Mouse (Mus musculus) embryonic facial prominence, embryonic 12.5 days (tissue): ENCODE results near the gene Lmtk2. TPM values are rescaled to one million over a fixed set of nuclear protein-coding genes. Genes with fewer than 3 reads are reported as not detected.
A peak's percentile ranks its signal among the peaks of the same experiment; 100 is the strongest.

Experiments used
- ATAC-seq: fragments of 200-750 bp; cut with Nextera tagmentation; 2 replicates; pipeline ENCODE4 v1.8.0; 2017; ENCODE audit not compliant: insufficient number of reproducible peaks, insufficient read depth, low FRiP score, low TSS enrichment
- H3K27ac ChIP-seq: fragments of 300-500 bp; sonication (generic); 2 replicates; pipeline ENCODE4 v1.5.1; 2016; ENCODE audit warnings: mild to moderate bottlenecking
- H3K27me3 ChIP-seq: fragments of 300-500 bp; sonication (generic); 2 replicates; pipeline ENCODE4 v1.6.1; 2016; ENCODE audit warnings: mild to moderate bottlenecking, moderate library complexity
- H3K36me3 ChIP-seq: fragments of 300-500 bp; sonication (generic); 2 replicates; pipeline ENCODE4 v1.6.1; 2016; ENCODE audit warnings: mild to moderate bottlenecking
- H3K4me1 ChIP-seq: fragments of 300-500 bp; sonication (generic); 2 replicates; pipeline ENCODE4 v1.6.1; 2016
- H3K4me2 ChIP-seq: fragments of 300-500 bp; sonication (generic); replicated peaks from 2 replicates; pipeline ENCODE4 v1.6.1; 2016; ENCODE audit warnings: mild to moderate bottlenecking, moderate library complexity
- H3K4me3 ChIP-seq: fragments of 300-500 bp; sonication (generic); 2 replicates; pipeline ENCODE4 v1.5.1; 2016; ENCODE audit warnings: mild to moderate bottlenecking
- H3K9ac ChIP-seq: fragments of 300-500 bp; sonication (generic); 2 replicates; pipeline ENCODE4 v1.6.1; 2016; ENCODE audit warnings: mild to moderate bottlenecking, moderate library complexity
- H3K9me3 ChIP-seq: fragments of 300-500 bp; sonication (generic); 2 replicates; pipeline ENCODE4 v1.6.1; 2016; ENCODE audit warnings: mild to moderate bottlenecking, moderate library complexity
- WGBS: fragments of 180-500 bp; shearing (Covaris S2); methylation state at CpG from one replicate; pipeline ENCODE4 v1.1.7; 2016; 5-methylcytosine and 5-hydroxymethylcytosine counted together
- polyA plus RNA-seq: library from polyadenylated mRNA; unstranded; fragments of >200 nt; fragmentation: Nextera tagmentation; extraction: Ambion mirVana; gene quantifications from 2 replicates; pipeline ENCODE4 v1.2.1, GENCODE M21; 2016

The Lmtk2 gene
- polyA plus RNA-seq, 1 experiment from 2014 or later = 5.6 TPM

DNA sequence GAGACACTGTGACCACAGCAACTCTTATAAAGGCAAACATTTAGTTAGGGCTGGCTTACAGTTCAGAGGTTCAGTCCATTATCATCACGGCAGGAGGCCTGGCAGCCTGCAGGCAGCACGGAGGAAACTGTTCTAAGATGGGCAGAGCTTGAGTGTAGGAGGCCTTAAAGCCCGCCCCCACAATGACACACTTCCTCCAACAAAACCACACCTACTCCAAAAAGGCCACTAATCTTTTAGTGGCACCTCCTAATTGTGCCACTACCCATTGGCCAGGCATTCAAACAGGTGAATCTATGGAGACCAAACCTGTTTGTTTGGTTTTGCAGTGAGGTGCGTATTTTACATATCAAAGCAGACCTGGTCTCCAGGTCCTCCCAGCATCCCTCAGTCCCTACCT lies 16.0 kb upstream of the Lmtk2 start:
- Histone ChIP-seq H3K9ac (no peak overlapping the region), H3K36me3 (no peaks in the 10 kb centered on the region), H3K27ac (no peak overlapping the region), H3K4me1 (no peaks in the 10 kb centered on the region), H3K9me3 (no peaks in the 10 kb centered on the region), H3K27me3 (no peaks in the 10 kb centered on the region), H3K4me2 (no peak overlapping the region), H3K4me3 (no peak overlapping the region)
- WGBS = 64% methylated on average over 4 of the region's 4 CpGs
- no peak for ATAC-seq

GRCm38 (mm10) chr5:144085696-144086095 lies 14.5 kb upstream of the Lmtk2 start:
- ATAC-seq = no peak
- Histone ChIP-seq H3K27ac (no peak overlapping the region), H3K27me3 (no peaks in the 10 kb centered on the region), H3K4me2 (no peak overlapping the region), H3K9me3 (no peaks in the 10 kb centered on the region), H3K4me1 (no peaks in the 10 kb centered on the region), H3K9ac (no peak overlapping the region), H3K36me3 (no peaks in the 10 kb centered on the region), H3K4me3 (no peak overlapping the region)
- 77% methylated on average over 6 of the region's 6 CpGs for WGBS

DNA sequence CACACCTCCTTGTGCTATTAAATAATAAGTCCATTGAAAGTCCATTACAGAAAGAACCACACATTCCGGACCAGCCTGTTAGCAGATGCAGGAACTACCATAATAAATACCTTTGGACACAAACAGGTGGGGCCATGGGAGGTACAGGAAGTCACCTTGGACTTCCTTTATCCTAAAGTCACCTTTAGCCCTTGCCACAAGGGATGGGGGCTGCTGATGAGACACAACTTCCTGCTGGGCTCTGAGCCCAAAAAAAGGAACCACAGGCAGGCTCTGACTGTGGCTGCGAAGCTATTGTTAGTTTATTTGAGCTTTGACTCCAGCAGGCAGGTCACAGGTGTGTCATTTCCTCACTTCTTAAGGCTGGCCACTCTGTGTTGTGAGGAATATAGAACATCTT lies 13.7 kb upstream of the Lmtk2 start:
- H3K9me3 ChIP-seq = no peaks in the 10 kb centered on the region
- no peaks in the 10 kb centered on the region for H3K36me3 ChIP-seq
- no peak for ATAC-seq
- no peaks in the 10 kb centered on the region for H3K27me3 ChIP-seq
- H3K4me2 ChIP-seq = no peak overlapping the region
- WGBS = 61% methylated on average over 2 of the region's 2 CpGs
- H3K4me1 ChIP-seq = no peaks in the 10 kb centered on the region
- no peak overlapping the region for H3K27ac ChIP-seq
- H3K9ac ChIP-seq = no peak overlapping the region
- H3K4me3 ChIP-seq = no peak overlapping the region

DNA sequence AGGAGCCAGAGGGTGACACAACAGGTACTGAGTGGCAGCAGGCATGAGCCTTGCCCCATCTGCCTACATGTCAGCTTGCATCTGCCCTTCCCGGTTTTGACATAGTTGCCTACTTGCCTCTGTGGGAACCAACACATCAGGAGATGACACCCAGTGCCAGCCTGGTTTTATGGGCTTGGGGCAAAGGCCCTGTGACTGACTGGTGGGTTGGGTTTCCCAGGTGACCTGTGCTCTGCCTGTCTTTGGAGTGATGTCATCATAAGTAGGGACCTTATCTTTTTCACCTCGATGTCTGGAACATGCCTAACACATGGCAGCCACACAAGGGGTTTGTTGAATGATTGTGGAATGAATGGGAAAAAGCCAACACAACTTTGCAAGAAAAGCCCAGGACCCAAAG lies 11.9 kb upstream of the Lmtk2 start:
- H3K36me3 ChIP-seq = no peaks in the 10 kb centered on the region
- no peak overlapping the region for H3K9ac ChIP-seq
- no peaks in the 10 kb centered on the region for H3K9me3 ChIP-seq
- H3K27ac ChIP-seq = no peak overlapping the region
- no peak overlapping the region for H3K4me2 ChIP-seq
- H3K27me3 ChIP-seq = no peaks in the 10 kb centered on the region
- H3K4me3 ChIP-seq = no peak overlapping the region
- 92% methylated on average over 2 of the region's 2 CpGs for WGBS
- ATAC-seq = no peak
- H3K4me1 ChIP-seq = no peaks in the 10 kb centered on the region

DNA sequence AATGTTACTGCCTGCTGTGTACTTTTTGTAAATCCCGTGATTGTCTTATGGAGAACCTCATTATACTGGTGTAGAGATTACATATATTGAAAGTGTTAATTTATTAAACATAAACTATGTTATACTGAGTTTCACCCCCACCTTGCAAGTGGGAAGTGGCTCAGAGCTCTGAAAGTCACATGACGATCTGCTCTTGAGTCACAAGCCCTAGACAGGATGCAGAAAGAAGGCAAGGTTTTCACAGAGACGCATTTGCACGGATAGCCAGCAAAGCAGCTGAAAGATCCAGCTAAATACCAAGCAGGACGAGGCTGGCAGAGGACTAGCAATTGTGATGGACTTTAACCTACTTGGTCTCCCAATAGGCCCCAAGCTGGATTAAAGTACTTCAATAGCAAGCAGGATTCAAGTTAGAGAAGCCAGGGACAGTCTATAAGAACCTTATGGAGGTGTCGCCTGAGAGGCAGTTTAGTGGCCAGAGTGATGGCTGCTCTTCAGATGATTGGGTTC lies 4.7 kb upstream of the Lmtk2 start:
- H3K9me3 ChIP-seq = no peaks in the 10 kb centered on the region
- H3K4me1 ChIP-seq = no peaks in the 10 kb centered on the region
- H3K36me3 ChIP-seq = no peaks in the 10 kb centered on the region
- no peak overlapping the region for H3K27ac ChIP-seq
- 81% methylated on average over 6 of the region's 6 CpGs for WGBS
- no peak overlapping the region for H3K4me2 ChIP-seq
- no peak overlapping the region for H3K9ac ChIP-seq
- H3K27me3 ChIP-seq = no peaks in the 10 kb centered on the region
- H3K4me3 ChIP-seq = no peak overlapping the region
- ATAC-seq = no peak

- Histone ChIP-seq H3K4me1 (peaks cover 4% of the 10 kb centered on the region; the same call in 1 of the 2 replicates), H3K4me3 (no peak overlapping the region), H3K36me3 (no peaks in the 10 kb centered on the region), H3K9ac (no peak overlapping the region), H3K27ac (no peak overlapping the region), H3K4me2 (no peak overlapping the region), H3K27me3 (no peaks in the 10 kb centered on the region), H3K9me3 (no peaks in the 10 kb centered on the region)
- 50% methylated on average over 16 of the region's 16 CpGs for WGBS
- ATAC-seq = no peak
Observed at GRCm38 (mm10) chr5:144097902-144098639, 2.2 kb upstream of the Lmtk2 start.

DNA sequence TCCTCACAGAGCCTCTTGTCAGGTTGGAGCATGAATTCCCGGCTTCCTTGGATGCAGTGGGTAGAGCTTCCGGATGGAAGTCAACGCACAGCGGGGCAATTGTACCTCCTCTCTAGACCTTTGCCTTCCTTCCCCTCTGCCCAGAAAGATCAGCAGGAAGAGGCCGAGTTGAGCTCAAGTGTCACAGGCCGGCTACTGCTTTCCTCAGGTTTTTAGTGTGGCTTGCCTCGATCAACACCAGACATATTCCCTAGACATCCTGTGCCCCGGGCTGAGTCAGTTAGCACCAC lies 1.7 kb upstream of the Lmtk2 start:
- no peak overlapping the region for H3K9ac ChIP-seq
- WGBS = 12% methylated on average over 8 of the region's 8 CpGs
- no peak for ATAC-seq
- no peak overlapping the region for H3K4me3 ChIP-seq
- H3K27ac ChIP-seq = no peak overlapping the region
- no peak overlapping the region for H3K4me2 ChIP-seq
- no peaks in the 10 kb centered on the region for H3K9me3 ChIP-seq
- no peaks in the 10 kb centered on the region for H3K27me3 ChIP-seq
- H3K36me3 ChIP-seq = no peaks in the 10 kb centered on the region
- H3K4me1 ChIP-seq = peaks cover 4% of the 10 kb centered on the region; the same call in 1 of the 2 replicates

DNA sequence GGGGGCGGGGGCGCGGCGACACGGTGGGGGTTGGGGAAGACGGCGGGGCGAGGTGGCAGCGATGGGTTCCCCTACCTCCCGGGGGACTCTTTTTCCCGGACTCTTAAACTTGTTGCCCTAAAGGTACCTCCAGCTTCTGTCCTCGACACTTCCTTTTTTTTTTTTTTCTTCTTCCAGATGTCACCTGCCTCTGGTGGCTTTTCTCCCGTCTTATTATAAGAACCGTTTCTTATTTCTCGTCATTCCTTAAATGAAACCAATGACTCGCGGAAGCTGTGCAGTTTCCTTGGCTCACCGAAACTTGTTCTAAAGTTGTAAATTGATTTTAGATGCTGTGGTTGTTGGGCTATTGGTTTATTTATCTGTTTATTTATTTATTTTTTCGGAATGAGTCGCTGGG lies 712 bp downstream of the Lmtk2 start:
- Histone ChIP-seq H3K36me3 (no peaks in the 10 kb centered on the region), H3K27ac (no peak overlapping the region), H3K4me3 (peak overlapping the region; percentile 99), H3K27me3 (no peaks in the 10 kb centered on the region), H3K9ac (peak overlapping the region; percentile 90), H3K4me1 (peaks cover 4% of the 10 kb centered on the region; the same call in 1 of the 2 replicates), H3K4me2 (peak overlapping the region; percentile 79), H3K9me3 (no peaks in the 10 kb centered on the region)
- no peak for ATAC-seq
- 1% methylated on average over 19 of the region's 20 CpGs for WGBS

DNA sequence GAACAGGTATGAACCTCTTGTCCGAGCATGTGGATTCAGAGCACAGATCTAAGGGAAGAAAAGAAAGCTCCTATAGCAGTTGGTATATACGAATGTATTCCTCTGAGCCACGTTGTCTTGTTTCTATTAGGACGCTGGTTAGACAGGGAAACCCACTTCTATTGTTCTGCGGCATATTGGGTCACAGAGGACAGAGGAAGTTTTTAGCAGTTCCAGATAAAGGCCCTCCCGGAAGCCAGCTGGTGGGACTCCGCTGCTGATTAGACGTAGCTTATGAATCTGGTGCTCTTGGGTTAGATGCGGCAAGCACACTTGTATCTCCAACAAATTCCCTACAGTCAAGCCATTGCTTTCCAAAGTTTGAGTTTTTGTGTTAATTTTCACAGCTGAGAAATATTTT lies 4.8 kb downstream of the Lmtk2 start:
- peaks cover 4% of the 10 kb centered on the region; the same call in 1 of the 2 replicates for H3K4me1 ChIP-seq
- WGBS = 74% methylated on average over 9 of the region's 9 CpGs
- H3K27me3 ChIP-seq = no peaks in the 10 kb centered on the region
- no peak overlapping the region for H3K4me3 ChIP-seq
- H3K9me3 ChIP-seq = no peaks in the 10 kb centered on the region
- H3K27ac ChIP-seq = no peak overlapping the region
- no peak overlapping the region for H3K4me2 ChIP-seq
- ATAC-seq = no peak
- H3K9ac ChIP-seq = no peak overlapping the region
- H3K36me3 ChIP-seq = no peaks in the 10 kb centered on the region

DNA sequence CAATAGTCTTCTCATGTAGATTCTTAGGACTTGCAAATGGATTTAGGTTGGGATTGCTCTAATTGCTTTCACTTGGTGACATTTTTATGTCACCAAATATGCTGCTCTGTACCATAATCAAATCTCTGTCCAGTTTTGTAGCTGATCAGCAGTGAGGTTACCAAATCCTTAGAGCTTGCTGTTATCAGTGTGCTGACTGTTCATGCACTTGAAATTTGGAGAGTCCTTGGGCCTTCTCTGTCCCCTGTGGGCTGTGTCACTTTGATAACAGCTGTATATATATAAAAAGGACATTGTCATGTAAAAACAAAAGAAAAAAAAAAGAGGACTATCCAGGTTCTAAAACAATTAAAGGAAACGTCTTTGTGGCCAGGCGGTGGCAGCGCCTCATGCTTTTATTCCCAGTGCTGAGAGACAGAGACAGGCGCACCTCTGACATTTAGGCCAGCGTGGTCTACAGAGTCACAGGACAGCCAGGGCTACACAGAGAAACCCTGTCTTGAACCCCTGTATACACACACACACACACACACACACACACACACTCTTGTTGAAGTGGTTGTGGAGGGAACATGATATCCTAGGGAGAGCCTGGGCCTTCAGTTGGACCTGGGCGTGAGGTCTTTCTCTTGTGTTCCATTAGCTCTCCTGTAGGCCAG lies 5.4 kb downstream of the Lmtk2 start:
- Histone ChIP-seq H3K27ac (no peak overlapping the region), H3K4me1 (peaks cover 4% of the 10 kb centered on the region; the same call in 1 of the 2 replicates), H3K4me3 (no peak overlapping the region), H3K4me2 (no peak overlapping the region), H3K9ac (no peak overlapping the region), H3K27me3 (no peaks in the 10 kb centered on the region), H3K9me3 (no peaks in the 10 kb centered on the region), H3K36me3 (no peaks in the 10 kb centered on the region)
- 77% methylated on average over 6 of the region's 6 CpGs for WGBS
- no peak for ATAC-seq

GRCm38 (mm10) chr5:144106130-144106510 lies 5.9 kb downstream of the Lmtk2 start:
- no peaks in the 10 kb centered on the region for H3K9me3 ChIP-seq
- no peak overlapping the region for H3K4me3 ChIP-seq
- ATAC-seq = no peak
- H3K9ac ChIP-seq = no peak overlapping the region
- no peaks in the 10 kb centered on the region for H3K27me3 ChIP-seq
- WGBS = 83% methylated on average over 3 of the region's 3 CpGs
- no peak overlapping the region for H3K27ac ChIP-seq
- no peaks in the 10 kb centered on the region for H3K36me3 ChIP-seq
- no peak overlapping the region for H3K4me2 ChIP-seq
- H3K4me1 ChIP-seq = peaks cover 4% of the 10 kb centered on the region; the same call in 1 of the 2 replicates

DNA sequence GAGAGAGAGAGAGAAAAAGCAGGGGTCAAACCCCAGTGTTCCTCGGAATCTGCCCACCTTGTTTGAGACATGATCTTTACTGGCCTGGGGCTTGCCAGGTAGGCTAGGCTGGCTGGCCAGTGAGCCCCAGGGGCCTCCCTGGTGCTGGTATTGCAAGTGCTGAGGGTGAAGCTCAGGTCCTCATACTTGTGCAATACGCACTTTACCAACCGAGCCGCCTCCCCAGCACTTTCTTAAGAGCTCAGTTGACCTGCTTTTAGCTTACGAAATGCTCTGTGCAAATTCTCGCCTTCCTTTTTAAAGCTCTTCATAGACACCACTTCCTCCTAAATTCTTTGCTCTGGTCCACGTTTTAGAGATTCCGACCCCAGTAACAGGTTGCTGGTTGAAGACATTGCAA lies 9.0 kb downstream of the Lmtk2 start:
- H3K4me2 ChIP-seq = no peak overlapping the region
- ATAC-seq = no peak
- H3K27ac ChIP-seq = no peak overlapping the region
- 85% methylated on average over 8 of the region's 8 CpGs for WGBS
- H3K36me3 ChIP-seq = no peaks in the 10 kb centered on the region
- no peaks in the 10 kb centered on the region for H3K27me3 ChIP-seq
- no peak overlapping the region for H3K4me3 ChIP-seq
- H3K4me1 ChIP-seq = no peaks in the 10 kb centered on the region
- no peak overlapping the region for H3K9ac ChIP-seq
- H3K9me3 ChIP-seq = no peaks in the 10 kb centered on the region
